Mouse (Mus musculus): Measurements from ENCODE around the gene Spag7.

DNA sequence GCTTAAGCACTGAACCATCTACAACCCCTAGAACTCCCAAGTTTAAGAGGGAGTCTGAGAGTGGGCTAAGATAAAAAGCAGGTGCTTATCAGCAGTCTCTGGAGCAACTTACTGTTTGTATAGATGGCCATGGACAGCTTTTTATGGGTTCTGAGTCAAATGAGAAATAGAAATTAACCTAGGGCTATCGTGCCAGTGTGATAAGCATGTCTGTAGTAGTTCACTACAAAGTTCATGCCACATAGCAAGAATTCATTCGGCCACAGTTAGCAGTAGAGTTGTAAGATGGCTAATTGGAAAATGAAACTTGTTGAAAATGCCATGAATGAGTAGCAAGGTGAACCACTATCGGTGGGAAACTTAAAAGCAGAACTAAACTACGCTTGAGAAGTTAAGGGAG, 20.7 kb downstream of the Spag7 start:
- TF ChIP-seq CTCF (conservative IDR thresholded peaks at IDR 0.05; ENCODE audit: low read length): no peak
- TF ChIP-seq NANOG (IDR thresholded peaks at IDR 0.05; ENCODE audit: borderline replicate concordance, low read length): no peak
- TF ChIP-seq POU5F1 (IDR thresholded peaks at IDR 0.05; ENCODE audit: borderline replicate concordance, low read length): no peak
